Mouse (Mus musculus): ENCODE measurements around the gene Smlr1.

- TF ChIP-seq CTCF (IDR thresholded peaks at IDR 0.05; ENCODE audit: extremely low read depth, insufficient read length, insufficient replicate concordance, low read depth, low read length) (no peak), POLR2A (IDR thresholded peaks at IDR 0.05; ENCODE audit: low read depth, low read length) (no peak)
These were observed 2.4 kb downstream of the Smlr1 start for GRCm38 (mm10) chr10:25533513-25534246.

Data from small intestine, adult 2 months (tissue).